Mouse (Mus musculus) brain, adult 2 months (tissue): ENCODE data around the gene Prkcsh.

Experiments used
- DNase-seq: peaks from one replicate; pipeline ENCODE4 v3.0.0; 2011; ENCODE audit warnings: low read depth, low spot score

The Prkcsh gene

DNA sequence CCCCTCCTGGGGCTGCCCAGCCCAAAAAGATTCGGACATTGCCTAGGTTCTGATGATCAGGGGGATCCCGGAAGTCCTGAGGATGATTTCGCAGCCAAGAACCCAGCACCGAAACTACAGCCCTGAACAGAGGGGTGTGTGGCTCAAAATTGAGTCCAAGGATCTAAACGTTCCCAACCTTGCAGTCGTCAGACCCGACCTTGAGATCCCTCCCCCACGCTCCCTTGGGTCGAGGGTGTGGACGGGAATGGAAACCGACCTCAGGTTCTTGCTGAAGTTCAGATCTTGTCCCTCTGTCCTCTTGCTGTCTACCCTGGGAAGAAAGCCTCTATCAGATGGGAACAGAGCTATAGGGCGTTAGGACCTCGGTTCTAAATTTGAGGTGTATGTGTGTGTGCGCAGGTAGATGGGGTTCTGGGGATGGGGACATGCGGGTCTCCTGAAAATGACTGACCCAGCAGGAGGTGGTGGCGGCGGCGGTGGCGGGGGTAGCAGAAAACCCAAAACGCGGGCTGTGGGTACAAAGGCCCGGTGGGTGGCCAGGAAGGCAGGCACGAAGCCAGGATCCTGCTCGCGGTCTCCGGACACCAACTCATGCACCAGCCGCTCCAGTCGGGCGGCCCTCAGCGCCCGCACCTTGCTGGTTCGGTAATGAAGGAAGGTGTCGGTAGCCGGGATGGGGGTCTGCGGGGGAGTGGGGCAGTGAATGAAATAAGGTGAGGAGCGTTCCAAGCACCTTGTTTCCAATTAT is 14.8 kb upstream of the Prkcsh start:
- DNase-seq = peak; percentile 31

DNA sequence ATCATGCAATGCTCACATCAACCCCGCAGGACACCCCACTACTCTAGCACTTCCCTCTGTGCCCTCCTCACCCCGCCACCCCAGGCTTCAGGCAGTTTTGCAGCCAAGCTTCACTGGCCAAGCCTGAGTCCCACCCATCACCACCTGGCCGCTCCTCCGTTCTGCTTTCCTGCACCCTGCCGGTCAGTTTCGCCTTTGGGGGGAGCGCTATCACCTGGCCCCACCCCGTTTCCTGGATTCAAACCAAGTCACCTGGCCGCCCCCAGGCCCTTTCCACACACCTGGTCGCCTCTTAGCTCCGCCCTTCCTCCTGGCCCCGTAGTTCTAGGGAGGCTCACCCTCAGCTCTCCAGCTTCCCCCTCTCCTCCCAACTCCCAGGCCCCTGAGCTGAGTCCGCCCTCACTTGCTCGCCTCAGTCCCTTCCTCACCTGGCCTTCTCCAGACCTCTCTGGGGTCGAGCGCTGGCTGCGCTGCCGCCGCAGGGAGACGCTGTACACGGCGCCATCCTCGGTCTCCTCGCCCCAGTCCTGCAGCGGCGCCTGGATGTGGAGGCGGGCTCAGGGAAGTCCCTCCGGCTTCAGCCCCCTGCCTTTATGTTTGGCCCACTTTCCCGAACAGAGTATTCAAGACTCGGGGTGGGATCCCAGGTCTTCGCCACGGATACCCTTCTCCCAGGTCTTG is 14.0 kb upstream of the Prkcsh start:
- peak; percentile 60 for DNase-seq

DNA sequence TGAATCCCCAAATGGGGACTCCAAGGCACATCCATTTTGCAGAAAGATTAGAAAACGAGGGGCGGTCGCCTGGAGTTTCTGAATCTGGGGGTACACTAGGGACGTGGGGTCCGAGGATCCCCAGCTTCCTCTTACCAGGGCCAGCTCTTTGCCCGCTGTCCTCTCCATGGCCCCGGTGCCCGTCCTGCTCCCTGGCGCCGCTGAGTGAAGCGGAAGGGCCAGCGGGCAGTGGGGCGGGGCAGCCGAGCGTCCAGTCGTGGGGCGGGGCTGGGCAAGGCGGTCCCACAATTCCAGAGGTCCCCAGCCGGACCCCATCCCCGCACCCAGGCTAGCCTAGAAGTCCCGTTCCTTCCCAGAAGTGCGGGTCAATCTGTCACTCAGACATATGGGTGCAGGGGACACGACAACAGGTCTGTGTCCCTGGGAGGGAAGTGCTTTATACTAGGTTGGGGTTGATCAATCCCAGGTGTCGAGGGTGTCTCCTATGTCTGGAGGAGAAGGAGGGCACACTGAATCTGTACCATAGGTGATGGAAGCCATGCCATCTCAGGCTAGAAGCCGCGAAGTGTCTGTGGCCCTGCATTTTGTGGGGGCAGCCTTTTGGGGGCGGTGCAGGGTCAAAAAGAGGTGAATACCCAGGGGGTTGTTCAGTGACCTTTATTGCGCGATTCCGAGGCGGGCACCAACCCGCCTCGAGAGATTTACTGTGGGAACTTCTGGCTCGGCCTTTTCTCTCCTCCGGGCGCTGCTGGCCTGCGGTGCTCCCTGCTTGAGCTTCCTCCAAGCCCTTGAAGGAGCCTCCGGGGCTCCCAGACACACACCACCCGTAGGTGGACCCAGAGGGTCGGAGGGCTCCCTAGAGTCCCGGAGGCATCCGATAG is 13.1 kb upstream of the Prkcsh start, which contains the start of gene Rgl3:
Rgl3 (minus strand) TSS at position 217 of the 881 bp plus-strand sequence.
- DNase-seq = peak; percentile 71

GRCm38 (mm10) chr9:21992227-21992626 is 10.4 kb upstream of the Prkcsh start:
- no peak for DNase-seq

DNA sequence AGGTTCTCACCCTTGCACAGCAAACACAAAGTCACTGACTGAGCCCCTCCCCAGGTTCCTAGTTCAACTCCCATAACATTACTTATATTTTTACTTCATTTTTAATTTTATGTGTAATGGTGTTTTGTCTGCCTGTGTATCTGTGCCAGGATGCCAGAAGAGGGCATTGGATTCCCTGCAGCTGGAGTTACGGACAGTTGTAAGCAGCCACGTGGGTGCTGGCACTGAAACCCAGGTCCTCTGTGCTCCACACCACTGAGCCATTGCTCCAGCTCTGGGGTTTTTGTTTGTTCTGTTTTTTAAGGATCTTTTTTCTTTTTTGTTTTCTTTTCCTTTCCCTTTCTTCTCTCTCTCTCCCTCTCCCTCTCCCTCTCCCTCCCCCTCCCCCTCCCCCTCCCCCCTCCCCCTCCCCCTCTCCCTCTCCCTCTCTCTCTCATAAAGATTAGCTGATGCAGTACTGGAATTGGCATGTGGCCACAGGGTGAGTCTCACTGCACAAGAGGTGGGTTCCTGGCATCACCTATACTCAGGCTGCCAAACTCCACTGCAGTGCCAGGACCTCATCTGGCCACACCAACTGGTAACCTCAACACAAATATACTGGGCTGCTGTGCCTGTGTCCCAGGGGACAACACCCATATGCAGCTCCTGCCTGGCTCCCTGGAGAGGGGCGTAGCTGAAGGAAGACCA is 6.3 kb upstream of the Prkcsh start:
- no peak for DNase-seq

- DNase-seq = no peak
Observed at GRCm38 (mm10) chr9:22000296-22000695, 2.3 kb upstream of the Prkcsh start.

GRCm38 (mm10) chr9:22001633-22002032 is 973 bp upstream of the Prkcsh start:
- no peak for DNase-seq

- peak; percentile 61 for DNase-seq
Observed at GRCm38 (mm10) chr9:22003163-22003554, 553 bp downstream of the Prkcsh start.

DNA sequence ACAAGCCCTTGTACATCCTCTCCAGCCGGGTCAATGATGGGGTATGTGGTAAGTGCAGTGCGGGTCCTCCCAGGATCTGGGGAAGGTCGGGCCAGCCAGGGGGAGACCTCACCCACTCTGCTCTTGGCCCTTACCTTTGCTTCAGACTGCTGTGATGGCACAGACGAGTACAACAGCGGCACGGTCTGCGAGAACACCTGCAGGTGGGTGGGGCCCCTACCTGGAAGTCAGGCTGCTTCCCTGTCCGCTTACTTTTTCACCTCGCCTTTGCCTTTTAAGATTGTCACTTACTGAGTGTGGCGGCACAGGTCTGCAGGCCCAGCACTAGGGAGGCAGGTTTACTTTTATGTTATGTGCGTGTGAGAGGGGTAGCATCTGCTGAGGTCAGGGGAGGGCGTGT is 1.9 kb downstream of the Prkcsh start:
- DNase-seq = no peak

DNA sequence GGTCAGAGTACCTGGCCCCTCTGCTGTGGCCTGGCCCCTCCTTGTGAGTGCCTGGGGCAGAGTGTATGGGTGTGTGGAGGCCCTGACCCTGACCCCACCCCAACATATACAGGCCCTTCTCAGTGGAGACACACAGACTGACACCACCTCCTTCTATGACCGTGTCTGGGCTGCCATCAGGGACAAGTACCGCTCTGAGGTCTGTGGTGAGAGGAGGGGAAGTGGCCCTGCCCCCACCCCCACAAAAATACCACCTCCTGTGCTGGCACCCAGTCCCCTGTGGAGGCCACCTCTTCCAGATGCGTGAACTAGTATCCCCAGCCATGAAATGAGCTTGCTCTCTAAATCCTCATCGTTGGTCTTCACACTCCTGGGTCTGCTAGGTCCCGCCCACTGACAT is 8.4 kb downstream of the Prkcsh start:
- no peak for DNase-seq

DNA sequence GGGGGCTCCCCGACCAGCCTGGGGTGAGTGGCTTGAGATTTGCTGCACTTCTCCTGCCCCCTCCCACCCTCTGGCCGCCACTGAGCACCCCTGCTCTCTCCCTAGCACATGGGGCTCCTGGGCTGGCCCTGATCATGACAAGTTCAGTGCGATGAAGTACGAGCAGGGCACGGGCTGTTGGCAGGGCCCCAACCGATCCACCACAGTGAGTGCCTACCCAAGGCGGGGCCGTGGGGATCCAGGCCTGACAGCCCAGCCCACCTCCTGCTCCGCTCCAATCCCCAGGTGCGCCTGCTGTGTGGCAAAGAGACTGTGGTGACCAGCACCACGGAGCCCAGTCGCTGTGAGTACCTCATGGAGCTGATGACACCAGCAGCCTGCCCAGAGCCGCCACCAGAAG is 10.1 kb downstream of the Prkcsh start:
- no peak for DNase-seq

DNA sequence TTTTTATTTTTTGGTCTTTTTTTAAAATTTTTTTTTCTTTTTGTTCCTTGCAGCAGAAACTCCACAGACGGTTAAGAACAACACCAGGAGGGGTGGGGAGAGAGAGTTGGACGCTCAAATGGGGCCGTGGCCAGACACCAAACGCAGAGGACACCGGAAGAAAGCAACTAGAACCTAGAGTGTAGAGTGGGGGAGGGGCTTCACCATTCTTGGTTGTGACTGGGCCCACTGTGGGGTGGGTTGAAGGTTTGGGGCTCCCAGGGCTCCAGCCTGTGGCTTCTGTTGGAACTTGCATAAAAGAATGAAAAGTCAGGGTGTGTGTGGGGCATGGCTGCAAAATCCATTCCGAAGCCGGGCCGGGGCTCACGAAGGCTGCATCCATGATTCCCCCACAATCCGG is 13.6 kb downstream of the Prkcsh start:
- DNase-seq = no peak

DNA sequence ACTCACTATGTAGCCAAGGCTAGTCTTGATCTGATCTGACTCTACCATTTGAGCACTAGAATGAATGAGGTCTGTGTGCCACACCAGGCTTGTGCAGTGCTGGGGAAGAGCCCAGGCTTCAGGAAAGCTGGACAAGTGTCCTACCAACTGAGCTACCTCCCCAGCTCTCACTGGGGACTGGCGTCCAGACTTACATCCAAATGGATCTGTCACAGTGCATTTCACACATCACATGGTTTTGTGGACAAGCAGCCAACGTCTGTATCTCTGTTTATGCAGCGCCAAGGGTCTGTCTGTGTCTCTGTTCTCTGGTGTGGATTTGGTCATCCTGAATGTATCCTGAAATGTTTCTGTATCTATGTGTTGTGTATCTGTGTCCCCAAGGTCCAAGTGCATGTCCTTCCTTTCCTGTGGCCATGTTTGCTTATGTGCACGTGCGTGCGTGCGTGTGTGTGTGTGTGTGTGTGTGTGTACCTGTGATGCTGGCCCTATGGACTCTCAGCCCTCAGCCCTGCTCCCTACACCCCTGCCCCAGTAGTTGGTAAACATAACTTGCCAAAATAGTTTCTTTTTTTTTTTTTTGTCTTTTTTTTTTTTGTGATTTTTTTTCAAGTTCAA is 14.7 kb downstream of the Prkcsh start:
- DNase-seq = peak; percentile 88

DNA sequence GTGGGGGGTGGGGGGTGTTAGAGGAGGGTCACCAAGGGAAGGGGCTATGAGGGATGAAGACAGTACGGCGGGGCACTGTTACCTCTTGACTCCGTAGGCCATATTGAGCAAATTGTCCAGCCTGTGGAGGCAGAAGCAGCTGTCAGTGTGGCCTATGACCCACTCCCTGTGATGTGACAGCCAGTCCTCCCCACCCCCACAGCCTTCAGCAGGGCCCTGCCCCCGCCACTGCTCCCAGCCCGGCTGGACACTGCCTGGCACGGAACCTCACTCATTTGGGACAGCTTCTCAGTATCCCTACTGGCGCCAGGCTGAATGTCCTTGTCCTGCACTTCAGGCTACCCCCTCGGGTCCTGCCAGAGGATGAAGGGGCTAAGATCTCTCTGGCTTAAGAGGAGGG is 22.0 kb downstream of the Prkcsh start:
- DNase-seq = peak; percentile 86

- DNase-seq = no peak
Observed at GRCm38 (mm10) chr9:22028467-22028866, 25.9 kb downstream of the Prkcsh start.

DNA sequence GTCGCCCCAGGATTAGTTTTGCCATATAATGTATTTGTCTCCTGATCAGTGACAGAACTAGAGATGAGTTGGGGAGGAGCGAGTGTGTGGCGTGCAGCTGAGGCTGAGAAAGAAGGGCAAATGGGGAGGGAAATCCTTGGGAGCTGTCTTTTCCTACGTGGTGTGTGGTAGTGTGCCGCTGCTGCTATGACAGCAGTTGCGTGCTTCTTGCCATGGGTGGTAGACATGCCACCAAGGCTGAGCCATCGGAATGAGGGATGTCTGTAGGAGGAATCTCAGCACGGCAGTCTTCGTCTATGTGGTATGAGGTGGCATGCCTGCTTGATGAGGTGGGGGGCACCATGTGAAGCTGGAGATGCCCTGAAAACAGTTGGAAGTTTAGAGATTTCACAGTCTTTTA is 27.8 kb downstream of the Prkcsh start:
- DNase-seq = peak; percentile 74

- DNase-seq = no peak
Observed at GRCm38 (mm10) chr9:22035300-22036044, 32.9 kb downstream of the Prkcsh start.

- no peak for DNase-seq
Observed at GRCm38 (mm10) chr9:22037826-22038225, 35.2 kb downstream of the Prkcsh start.

DNA sequence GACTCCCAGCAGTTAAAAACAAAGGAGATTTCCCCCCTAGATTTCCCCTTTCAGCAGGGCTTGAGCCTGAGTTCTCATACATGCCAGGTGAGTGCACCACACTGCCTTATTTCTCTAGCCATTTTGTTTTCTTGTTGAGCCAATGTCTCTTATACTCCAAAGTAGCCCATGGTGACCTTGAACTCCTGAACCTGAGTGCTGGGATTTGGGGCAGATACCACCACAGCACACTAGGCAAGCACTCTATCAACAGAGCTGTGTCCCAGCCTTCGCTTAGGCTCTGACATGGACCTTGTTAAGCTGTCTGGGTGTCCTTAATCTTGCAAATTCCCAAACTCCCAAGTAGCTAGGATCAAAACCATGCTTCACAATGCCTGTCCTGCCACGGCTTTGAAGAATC is 39.2 kb downstream of the Prkcsh start:
- DNase-seq = no peak

- DNase-seq = peak; percentile 68
Observed at GRCm38 (mm10) chr9:22047329-22047728, 44.7 kb downstream of the Prkcsh start.
